ENCODE assay signal across 14 mouse cellular contexts in genomic region chr3:55778764-55779730, GRCm38 (mm10). TPM values are rescaled to one million over a fixed set of nuclear protein-coding genes. Genes with fewer than 3 reads are reported as not detected.
DNase-seq lines count a peak whose midpoint lies in the region; ATAC-seq and TF ChIP-seq lines count a peak whose summit lies in the region.
"Had no signal": no experiment of that assay in that cellular context is flagged by ENCODE, and none has a peak within 500 bp of the region (broad histone marks: within the 10 kb centered on the region; RNA-seq: fewer than 3 reads in every experiment).

No protein-coding gene starts in this region.

- H3K27me3 ChIP-seq in embryonic facial prominence, embryonic 14.5 days (replicated peaks; ENCODE audit: control insufficient read depth, insufficient read depth, low read length) = peaks cover 19% of the 10 kb centered on the region
- H3K27me3 ChIP-seq in midbrain, embryonic 13.5 days = peaks cover 23% of the 10 kb centered on the region; the same call in 1 of the 2 replicates

- no peak for ATAC-seq in embryonic facial prominence, embryonic 14.5 days (ENCODE audit: low read depth)
- ATAC-seq in midbrain, embryonic 13.5 days = no peak
- ATAC-seq: intestine, postnatal 0 days had no signal

- H3K4me3 ChIP-seq in embryonic facial prominence, embryonic 14.5 days (ENCODE audit: low read depth, low read length) = no peak overlapping the region; the same call in 1 of the 2 replicates
- H3K4me3 ChIP-seq in midbrain, embryonic 13.5 days (replicated peaks) = peak overlapping the region; percentile 6; the same call in 1 of the 2 replicates

- H3K9me3 ChIP-seq in embryonic facial prominence, embryonic 14.5 days (ENCODE audit: control insufficient read depth, low read length) = no peaks in the 10 kb centered on the region
- no peaks in the 10 kb centered on the region for H3K9me3 ChIP-seq in midbrain, embryonic 13.5 days
- H3K9me3 ChIP-seq: heart, embryonic 12.5 days had no signal

- peak overlapping the region; percentile 10 for H3K4me2 ChIP-seq in embryonic facial prominence, embryonic 14.5 days (ENCODE audit: low read depth, low read length)
- H3K4me2 ChIP-seq in midbrain, embryonic 13.5 days (replicated peaks) = peak overlapping the region; percentile 41

- peak overlapping the region; percentile 31 for H3K27ac ChIP-seq in embryonic facial prominence, embryonic 14.5 days (replicated peaks; ENCODE audit: low read depth, low read length)
- peak overlapping the region; percentile 87 for H3K27ac ChIP-seq in midbrain, embryonic 13.5 days

- TF ChIP-seq CTCF in brain, embryonic 14.5 days (IDR thresholded peaks at IDR 0.05; ENCODE audit: borderline replicate concordance, extremely low read depth, insufficient read depth, insufficient read length) = no peak

- peak; percentile 34 for DNase-seq in embryo, embryonic 9.5 days (ENCODE audit: extremely low spot score)
- no peak for DNase-seq in embryo, embryonic 11 days
- DNase-seq in brain, embryonic 14.5 days (ENCODE audit: low read depth) = peak; percentile 61
- no peak for DNase-seq in embryonic facial prominence, embryonic 14.5 days (ENCODE audit: low spot score)
- no peak for DNase-seq in urinary bladder, postnatal 4 days (ENCODE audit: low spot score in 2 of 2)
- DNase-seq in adrenal gland, adult 2 months = no peak
- DNase-seq in heart, postnatal 4 days = no peak
- DNase-seq: adrenal gland, postnatal 10 days; thymus, postnatal 25 days had no signal

- 57% methylated on average over 8 of the region's 8 CpGs for WGBS in embryonic facial prominence, embryonic 14.5 days
- 22% methylated on average over 8 of the region's 8 CpGs for WGBS in midbrain, embryonic 13.5 days

- H3K4me1 ChIP-seq in embryonic facial prominence, embryonic 14.5 days (ENCODE audit: control insufficient read depth, insufficient read depth, low read length) = 0 out of 2 replicates have a peak, but pooled peaks cover 7% of the 10 kb centered on the region
- peaks cover 72% of the 10 kb centered on the region for H3K4me1 ChIP-seq in midbrain, embryonic 13.5 days (replicated peaks)

- no peak for TF ChIP-seq POLR2A in brain, embryonic 14.5 days (IDR thresholded peaks at IDR 0.05; ENCODE audit: borderline replicate concordance, extremely low read depth, insufficient read depth, insufficient read length, poor library complexity, severe bottlenecking)

- no peaks in the 10 kb centered on the region for H3K36me3 ChIP-seq in embryonic facial prominence, embryonic 14.5 days (ENCODE audit: control insufficient read depth, insufficient read depth, low read length)
- H3K36me3 ChIP-seq in midbrain, embryonic 13.5 days = no peaks in the 10 kb centered on the region
- H3K36me3 ChIP-seq: heart, embryonic 12.5 days had no signal

- no peak overlapping the region; the same call in 1 of the 2 replicates for H3K9ac ChIP-seq in embryonic facial prominence, embryonic 14.5 days (ENCODE audit: low read depth, low read length)
- H3K9ac ChIP-seq in midbrain, embryonic 13.5 days (replicated peaks) = peak overlapping the region; percentile 49
- H3K9ac ChIP-seq: heart, embryonic 12.5 days had no signal

RNA-seq across cellular contexts. Expression of gene Mab21l1, which starts 3.3 kb away (rescaled TPM):
- polyA plus RNA-seq in brain, embryonic 14.5 days (2012; rRNA removed) = 49.1 and 90.4 TPM in 2 replicates
- polyA plus RNA-seq in embryonic facial prominence, embryonic 14.5 days (2014; fragmentation: Nextera tagmentation; extraction: Ambion mirVana) = 21.9 and 24.6 TPM in 2 replicates
- polyA plus RNA-seq in midbrain, embryonic 13.5 days (2015; fragmentation: Nextera tagmentation; extraction: Ambion mirVana) = 157 and 181 TPM in 2 replicates
- total RNA-seq in adrenal gland, adult 2 months (2021) = 1 to 10 TPM in 1 of 2 experiments, under 1 TPM in 1; 0.58 to 1.9 TPM
- 0.22 and 0.73 TPM in 2 replicates for polyA plus RNA-seq in adrenal gland, adult 2 months (2012; rRNA removed)
- under 1 TPM in 1 of 2 experiments, not detected in 1; 0.14 TPM for total RNA-seq in heart, postnatal 4 days (2021)
- total RNA-seq: MEL had no signal
- polyA plus RNA-seq: spleen, adult 2 months had no signal

Comparison
In these comparisons a context has a peak if more than half of its experiments do, and no peak if none do; other contexts are left out.
1. DNase-seq: peak in embryo, embryonic 9.5 days (single experiment) and brain, embryonic 14.5 days (single experiment); none in embryo, embryonic 11 days (single experiment), embryonic facial prominence, embryonic 14.5 days (single experiment), urinary bladder, postnatal 4 days (0 of 2), adrenal gland, adult 2 months (single experiment) and heart, postnatal 4 days (single experiment).
2. RNA of gene Mab21l1, which starts 3.3 kb away (polyA plus RNA-seq): 157 to 181 TPM in midbrain, embryonic 13.5 days, 49.1 to 90.4 TPM in brain, embryonic 14.5 days and 21.9 to 24.6 TPM in embryonic facial prominence, embryonic 14.5 days; 0.22 to 0.73 TPM in adrenal gland, adult 2 months; every median in the first group is over 10 times any median in the second.